Mouse (Mus musculus) embryonic fibroblast, embryonic 13.5 days (primary cell): ENCODE data around the gene Nckap5.

Source experiments
- CTCF ChIP-seq: IDR thresholded peaks from 2 replicates; pipeline ENCODE4 v1.5.1; 2011; ENCODE audit warnings: mild to moderate bottlenecking, control low read depth, low read length, moderate library complexity, borderline replicate concordance; ENCODE audit not compliant: insufficient read depth
- POLR2A ChIP-seq: IDR thresholded peaks from 2 replicates; pipeline ENCODE4 v1.6.1; 2011; ENCODE audit warnings: low read depth, mild to moderate bottlenecking, control low read depth, low read length, moderate library complexity

DNA sequence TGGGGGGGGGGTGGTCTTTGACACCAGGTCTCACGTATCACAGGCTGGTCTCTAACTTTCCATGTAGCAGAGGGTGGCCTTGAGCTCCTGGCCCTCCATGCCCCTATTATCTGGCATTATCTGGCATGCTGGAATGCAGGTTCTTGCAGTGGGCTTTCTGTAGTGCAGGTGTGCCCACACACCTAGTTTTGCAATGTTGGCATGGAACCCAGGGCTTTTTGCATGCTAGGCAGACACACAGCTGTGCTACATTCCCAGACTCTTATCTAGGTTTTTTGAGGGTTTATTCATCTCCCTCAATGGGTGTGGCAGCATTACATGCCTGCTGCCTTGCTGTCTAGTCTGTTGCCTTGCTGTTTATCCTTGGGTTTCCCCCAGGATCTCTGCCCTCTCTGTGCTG, 151.3 kb downstream of the Nckap5 start:
- TF ChIP-seq CTCF (no peak), POLR2A (no peak)
